Mouse (Mus musculus): Measurements from ENCODE around the gene Wap.

The Wap gene

DNA sequence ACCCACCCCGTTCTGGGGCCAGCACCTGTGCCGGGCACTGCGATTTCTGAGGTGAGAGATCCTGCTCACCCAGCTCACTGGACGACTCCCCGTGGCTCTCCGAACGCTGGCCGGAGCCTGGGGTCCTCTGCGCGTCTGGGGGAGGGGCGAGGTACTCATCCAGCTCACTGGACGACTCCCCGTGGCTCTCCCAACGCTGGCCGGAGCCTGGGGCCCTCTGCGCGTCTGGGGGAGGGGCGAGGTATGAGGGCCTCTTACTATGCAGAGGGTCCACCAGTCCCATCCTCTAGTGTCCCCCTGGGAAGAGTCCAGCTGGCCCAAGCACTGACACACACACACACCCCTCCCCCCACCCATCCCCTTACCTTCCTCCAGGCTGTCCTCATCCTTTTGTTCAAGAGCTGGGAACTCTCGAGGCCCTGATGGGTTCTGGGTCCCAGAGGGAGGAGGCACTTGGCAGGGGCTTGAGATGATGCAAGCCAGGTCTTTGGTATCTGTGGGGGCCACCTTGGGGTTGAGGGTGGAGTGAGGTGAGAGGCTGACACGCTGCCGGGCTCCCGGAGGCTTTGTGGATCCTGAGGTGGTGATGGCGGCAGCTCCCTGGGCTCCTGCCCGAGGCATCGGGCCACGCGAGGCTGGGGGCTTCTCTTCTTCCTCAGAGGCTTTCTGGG lies 39.3 kb downstream of the Wap start:
- ATAC-seq (ENCODE audit: insufficient number of reproducible peaks, low FRiP score, low TSS enrichment) = no peak

GRCm38 (mm10) chr11:6598191-6598889 lies 40.1 kb downstream of the Wap start:
- ATAC-seq (ENCODE audit: insufficient number of reproducible peaks, low FRiP score, low TSS enrichment) = no peak

GRCm38 (mm10) chr11:6597523-6597922 lies 40.9 kb downstream of the Wap start:
- ATAC-seq (ENCODE audit: insufficient number of reproducible peaks, low FRiP score, low TSS enrichment) = no peak

DNA sequence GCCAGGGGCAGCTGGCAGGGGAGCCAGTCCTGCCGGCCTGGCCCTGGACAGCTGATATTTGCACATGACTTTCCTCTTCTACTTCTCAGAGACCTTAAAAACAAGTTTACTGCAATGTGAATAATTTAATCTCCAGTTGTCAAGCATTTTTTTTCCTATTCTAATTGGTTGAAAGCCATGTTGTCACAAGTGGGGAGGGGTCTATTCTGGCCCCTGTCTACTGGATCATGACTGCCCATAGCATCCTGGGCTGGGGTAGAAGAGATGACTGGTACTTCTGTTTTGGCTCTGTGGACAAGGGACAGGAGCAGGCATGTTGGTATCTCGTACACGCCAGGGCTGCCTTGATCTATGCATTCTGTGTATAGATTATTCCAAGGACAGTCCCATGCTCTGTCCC lies 41.8 kb downstream of the Wap start:
- ATAC-seq (ENCODE audit: insufficient number of reproducible peaks, low FRiP score, low TSS enrichment) = no peak

DNA sequence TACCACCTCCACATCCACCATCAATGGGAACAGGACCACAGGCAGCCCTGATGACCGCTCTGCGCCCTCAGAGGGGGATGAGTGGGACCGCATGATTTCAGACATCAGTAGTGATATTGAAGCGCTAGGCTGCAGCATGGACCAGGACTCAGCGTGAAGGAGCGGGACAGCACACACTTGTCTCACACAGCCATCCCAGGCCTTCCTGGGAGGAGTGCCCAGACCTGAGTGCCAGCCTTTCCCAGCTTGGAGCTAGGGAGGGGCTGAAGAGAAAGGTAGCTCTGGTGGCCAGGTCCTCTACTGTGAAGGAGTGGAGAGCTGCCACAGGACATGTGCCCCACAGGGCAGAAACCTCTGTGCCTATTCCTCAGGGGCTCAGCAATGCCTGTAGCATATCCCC lies 42.2 kb downstream of the Wap start:
- ATAC-seq (ENCODE audit: insufficient number of reproducible peaks, low FRiP score, low TSS enrichment) = no peak

- no peak for ATAC-seq (ENCODE audit: insufficient number of reproducible peaks, low FRiP score, low TSS enrichment)
Measured at GRCm38 (mm10) chr11:6595339-6595738, 43.1 kb downstream of the Wap start.

GRCm38 (mm10) chr11:6594845-6595244 lies 43.6 kb downstream of the Wap start:
- ATAC-seq (ENCODE audit: insufficient number of reproducible peaks, low FRiP score, low TSS enrichment) = no peak

DNA sequence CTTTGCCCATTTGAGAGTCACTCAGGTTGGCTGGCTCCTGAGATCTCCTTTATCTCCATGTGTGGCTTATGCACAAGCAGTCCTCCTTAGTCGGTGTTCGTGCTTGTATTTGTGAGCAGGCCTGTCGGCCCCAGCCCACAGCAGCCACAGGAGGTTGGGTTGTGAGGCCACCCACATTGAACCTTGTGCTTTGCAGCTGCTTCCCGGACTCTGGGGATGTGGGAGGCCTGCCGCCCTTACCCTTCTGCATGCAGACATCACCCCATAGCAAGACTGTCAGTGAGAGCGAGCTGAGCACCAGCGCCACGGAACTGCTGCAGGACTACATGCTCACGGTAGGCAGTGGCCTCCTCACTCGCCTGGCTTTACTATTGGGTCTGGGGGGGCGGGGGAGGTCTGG lies 45.0 kb downstream of the Wap start:
- no peak for ATAC-seq (ENCODE audit: insufficient number of reproducible peaks, low FRiP score, low TSS enrichment)

DNA sequence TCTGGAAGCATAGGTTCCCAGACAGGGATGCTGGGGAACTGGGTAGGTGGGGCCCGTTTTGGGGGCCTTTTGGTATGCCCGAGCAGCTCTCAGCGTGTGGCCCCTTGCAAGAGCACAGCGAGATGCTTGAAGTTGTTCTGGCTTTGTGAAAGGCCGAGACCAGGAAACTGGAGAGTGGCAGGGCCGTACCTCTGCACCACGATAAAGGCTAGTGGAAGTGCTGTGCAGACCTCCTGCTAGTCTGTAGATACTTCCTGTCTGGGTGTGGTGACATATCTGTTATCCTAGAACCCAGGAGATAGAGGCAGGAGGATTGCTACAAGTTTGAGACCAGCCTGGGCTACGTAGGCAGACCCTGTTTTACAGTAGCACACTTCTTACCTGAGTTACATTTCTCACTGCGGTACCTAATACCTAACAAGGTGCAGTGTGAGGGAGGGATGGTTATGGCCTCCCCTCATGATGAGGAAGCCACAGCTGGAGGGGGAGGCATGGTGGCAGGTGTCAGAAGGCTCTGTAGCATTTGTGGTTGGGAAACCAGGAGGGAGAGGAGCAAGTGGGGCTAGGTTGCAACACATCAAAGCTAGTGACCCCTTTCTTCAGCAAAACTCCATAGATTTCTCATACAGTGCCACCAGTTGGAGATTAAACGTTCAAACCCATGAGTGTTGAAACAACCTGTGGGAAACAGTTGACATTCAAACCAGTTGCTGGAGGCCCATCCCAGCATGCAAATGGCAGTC lies 47.3 kb downstream of the Wap start:
- ATAC-seq (ENCODE audit: insufficient number of reproducible peaks, low FRiP score, low TSS enrichment) = no peak

- no peak for ATAC-seq (ENCODE audit: insufficient number of reproducible peaks, low FRiP score, low TSS enrichment)
Measured at GRCm38 (mm10) chr11:6589838-6590237, 48.6 kb downstream of the Wap start.

GRCm38 (mm10) chr11:6588295-6588694 lies 50.1 kb downstream of the Wap start:
- ATAC-seq (ENCODE audit: insufficient number of reproducible peaks, low FRiP score, low TSS enrichment) = no peak

DNA sequence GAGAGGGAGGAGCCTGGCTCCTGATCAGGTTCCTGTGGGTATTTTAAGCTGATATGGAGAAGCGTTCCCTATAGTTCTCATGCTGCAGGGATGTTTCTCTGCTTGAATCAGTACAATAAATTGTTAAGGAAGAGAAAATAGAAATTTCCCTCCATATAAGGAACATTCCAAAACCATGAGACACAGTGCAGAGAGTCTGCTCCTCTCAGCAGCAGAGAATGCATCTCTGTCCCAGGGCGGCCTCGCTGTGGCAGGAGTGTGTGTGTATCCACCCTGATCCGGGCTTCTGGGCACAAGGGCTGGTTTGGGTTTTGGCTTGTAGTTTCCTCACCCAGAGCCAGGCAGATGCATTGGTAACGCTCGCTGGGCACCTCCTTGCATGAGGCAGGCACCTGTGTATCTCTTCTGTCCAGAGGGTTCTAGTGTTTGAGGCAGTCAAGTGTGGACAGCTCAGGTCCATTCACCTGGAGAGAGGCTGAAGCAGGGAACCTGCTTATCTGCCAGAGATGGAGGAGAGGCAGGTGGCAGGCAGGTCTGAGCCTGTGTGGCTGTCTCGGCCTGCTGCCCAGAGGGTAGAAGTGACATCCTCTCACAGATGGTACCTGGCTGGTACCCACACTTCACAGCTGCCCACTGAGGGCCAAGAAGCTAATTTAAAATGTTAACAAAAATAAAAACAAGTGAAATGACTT lies 51.0 kb downstream of the Wap start:
- peak; percentile 91 for ATAC-seq (ENCODE audit: insufficient number of reproducible peaks, low FRiP score, low TSS enrichment)

DNA sequence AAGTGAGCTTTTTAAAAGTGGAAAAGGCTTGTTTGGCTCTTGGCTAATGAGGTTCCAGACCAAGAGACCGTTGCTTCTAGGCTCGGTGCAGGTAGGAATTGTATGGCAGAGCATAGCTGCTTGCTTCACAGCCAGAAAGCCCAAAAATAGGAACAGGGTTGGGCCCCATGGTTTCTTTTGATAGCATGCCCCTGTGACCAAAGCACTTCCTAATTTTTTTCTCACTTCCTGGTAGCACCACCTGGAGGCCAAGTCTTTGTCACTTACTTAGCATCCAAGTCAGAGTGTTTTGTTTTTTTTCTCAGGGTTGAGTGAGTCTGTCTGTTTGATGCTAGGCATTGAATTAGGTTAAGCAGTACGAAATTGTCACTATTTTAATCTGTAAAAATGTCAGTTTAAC lies 51.8 kb downstream of the Wap start:
- ATAC-seq (ENCODE audit: insufficient number of reproducible peaks, low FRiP score, low TSS enrichment) = no peak

- ATAC-seq (ENCODE audit: insufficient number of reproducible peaks, low FRiP score, low TSS enrichment) = no peak
Measured at GRCm38 (mm10) chr11:6585748-6586147, 52.7 kb downstream of the Wap start.
